Mouse (Mus musculus) hindbrain, embryonic 13.5 days (tissue): ENCODE measurements around the gene Akt1s1. TPM values are rescaled to one million over a fixed set of nuclear protein-coding genes. Genes with fewer than 3 reads are reported as not detected.

Source experiments
- ATAC-seq: fragments of 200-750 bp; cut with Nextera tagmentation; 2 replicates; pipeline ENCODE4 v1.8.0; 2017; ENCODE audit warnings: moderate TSS enrichment; ENCODE audit not compliant: low FRiP score
- H3K27ac ChIP-seq: fragments of 300-500 bp; sonication (generic); 2 replicates; pipeline ENCODE4 v1.5.1; 2015; ENCODE audit warnings: inconsistent platforms, mild to moderate bottlenecking, moderate library complexity
- H3K27me3 ChIP-seq: fragments of 300-500 bp; sonication (generic); 2 replicates; pipeline ENCODE4 v1.6.1; 2015; ENCODE audit warnings: mild to moderate bottlenecking, inconsistent platforms
- H3K36me3 ChIP-seq: fragments of 300-500 bp; sonication (generic); 2 replicates; pipeline ENCODE4 v1.6.1; 2015; ENCODE audit warnings: mild to moderate bottlenecking, inconsistent platforms
- H3K4me1 ChIP-seq: fragments of 300-500 bp; sonication (generic); replicated peaks from 2 replicates; pipeline ENCODE4 v1.6.1; 2015; ENCODE audit warnings: inconsistent platforms
- H3K4me2 ChIP-seq: fragments of 300-500 bp; sonication (generic); 2 replicates; pipeline ENCODE4 v1.6.1; 2015; ENCODE audit warnings: inconsistent platforms, mild to moderate bottlenecking, moderate library complexity
- H3K4me3 ChIP-seq: fragments of 300-500 bp; sonication (generic); 2 replicates; pipeline ENCODE4 v1.5.1; 2015; ENCODE audit warnings: mild to moderate bottlenecking, inconsistent platforms
- H3K9ac ChIP-seq: fragments of 300-500 bp; sonication (generic); 2 replicates; pipeline ENCODE4 v1.6.1; 2015; ENCODE audit warnings: mild to moderate bottlenecking, inconsistent platforms
- H3K9me3 ChIP-seq: fragments of 300-500 bp; sonication (generic); 2 replicates; pipeline ENCODE4 v1.6.1; 2016; ENCODE audit warnings: inconsistent platforms
- WGBS: fragments of 180-500 bp; shearing (Covaris S2); methylation state at CpG from one replicate; pipeline ENCODE4 v1.1.7; 2015; 5-methylcytosine and 5-hydroxymethylcytosine counted together
- microRNA counts: library from miRNA; unstranded; fragments of <30 nt; microRNA quantifications from one replicate; lab custom pipeline; 2016
- microRNA-seq: library from miRNA; unstranded; fragments of <30 nt; microRNA quantifications from one replicate; pipeline ENCODE4, GENCODE M21; 2016
- polyA plus RNA-seq: library from polyadenylated mRNA; unstranded; fragments of >200 nt; fragmentation: Nextera tagmentation; extraction: Ambion mirVana; gene quantifications from 2 replicates; pipeline ENCODE4 v1.2.1, GENCODE M21; 2015

Gene Akt1s1
- polyA plus RNA-seq, 1 experiment from 2014 or later, result 93.7 TPM

DNA sequence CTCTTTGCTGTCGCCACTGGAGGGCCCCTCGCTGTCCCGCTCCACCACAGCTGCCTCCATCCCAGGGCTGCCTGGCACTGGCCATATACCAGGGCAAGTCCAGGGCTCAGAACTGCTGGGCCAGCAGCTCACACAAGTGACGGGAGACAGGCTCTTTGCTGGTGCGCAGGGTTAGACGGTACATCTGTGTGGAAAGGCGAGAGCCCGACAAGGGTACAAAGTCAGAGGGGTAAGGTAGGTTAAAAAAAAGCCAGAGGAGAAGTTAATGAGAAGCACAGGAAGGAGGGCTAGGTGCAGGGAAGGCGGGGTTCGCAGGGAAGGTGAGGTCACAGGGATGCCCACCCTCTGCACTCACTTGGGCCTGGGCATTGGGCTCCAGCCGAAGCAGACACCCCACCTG lies 51.8 kb downstream of the Akt1s1 start:
- H3K36me3 ChIP-seq, result peaks cover 69% of the 10 kb centered on the region

DNA sequence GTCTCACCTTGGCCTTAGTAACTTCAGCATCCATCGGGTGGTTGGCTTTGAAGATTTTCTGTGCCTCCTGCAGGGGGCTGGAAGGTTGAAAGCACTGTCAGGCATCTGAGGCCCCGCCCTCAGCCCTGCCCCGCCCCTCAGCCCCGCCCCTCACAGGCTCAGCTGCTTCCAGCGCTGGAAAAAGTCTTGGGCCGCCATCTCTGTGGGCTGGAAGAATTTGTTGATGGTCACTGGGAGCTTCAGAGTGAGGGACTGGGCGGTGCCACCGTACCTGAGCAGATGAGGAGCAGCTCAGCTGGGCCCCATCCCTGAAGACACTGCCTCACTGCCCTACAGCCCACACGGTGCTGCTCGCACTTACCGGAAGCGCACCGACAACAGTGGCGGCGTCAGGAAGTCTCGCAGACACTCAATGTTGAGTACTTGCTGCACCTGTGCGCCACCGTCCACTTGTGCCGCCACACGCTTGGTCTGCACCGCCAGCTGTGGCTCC lies 52.5 kb downstream of the Akt1s1 start:
- Histone ChIP-seq H3K36me3 (peaks cover 76% of the 10 kb centered on the region), H3K4me3 (no peak overlapping the region), H3K4me1 (peaks cover 37% of the 10 kb centered on the region), H3K9ac (peak overlapping the region; percentile 35; the same call in 1 of the 2 replicates), H3K4me2 (peak overlapping the region; percentile 42), H3K27ac (0 out of 2 replicates have a peak overlapping the region, but pooled peaks have one; percentile 44), H3K9me3 (no peaks in the 10 kb centered on the region), H3K27me3 (no peaks in the 10 kb centered on the region)
- whole genome bisulfite sequencing, result 20% methylated on average over 21 of the region's 21 CpGs
- ATAC-seq, result no peak

More for the DNA sequence above, 51.8 kb downstream of the Akt1s1 start:
- WGBS, result 85% methylated on average over 11 of the region's 11 CpGs
- H3K9me3 ChIP-seq, result no peaks in the 10 kb centered on the region
- no peak overlapping the region; the same call in 1 of the 2 replicates for H3K9ac ChIP-seq
- H3K27me3 ChIP-seq, result no peaks in the 10 kb centered on the region
- no peak overlapping the region for H3K27ac ChIP-seq
- H3K4me3 ChIP-seq, result no peak overlapping the region
- H3K4me1 ChIP-seq, result peaks cover 38% of the 10 kb centered on the region
- ATAC-seq, result no peak
- H3K4me2 ChIP-seq, result no peak overlapping the region

MicroRNA genes within 50 kb of the gene (microRNA counts, 519-probe panel; counts per million panel counts)
- 51.3 counts per million for microRNA mmu-miR-707 (lab: Ali Mortazavi, UCI)

Small RNAs within 50 kb of the gene (microRNA-seq; reads per million reads assigned to microRNA genes)
- not detected for gene Mir707

Other genes starting within 250 kb of the Akt1s1 start
- gene Myh14, start 178.1 kb upstream of the Akt1s1 start, polyA plus RNA-seq, result 1.9 and 2.3 TPM in 2 replicates
- not detected in 2 replicates for gene Izumo2, start 140.2 kb upstream of the Akt1s1 start, polyA plus RNA-seq
- gene Vrk3, start 100.6 kb upstream of the Akt1s1 start, polyA plus RNA-seq, result 28.4 and 33.0 TPM in 2 replicates
- gene Zfp473, start 97.9 kb upstream of the Akt1s1 start, polyA plus RNA-seq, result 0.78 and 0.91 TPM in 2 replicates
- gene Nup62, start 32.9 kb upstream of the Akt1s1 start, polyA plus RNA-seq, result 47.6 and 47.9 TPM in 2 replicates
- gene Il4i1, start 32.6 kb upstream of the Akt1s1 start, polyA plus RNA-seq, result 1.6 and 1.7 TPM in 2 replicates
- 3.5 and 4.2 TPM in 2 replicates for gene Atf5, start 32.3 kb upstream of the Akt1s1 start, polyA plus RNA-seq
- 108 and 112 TPM in 2 replicates for gene Tbc1d17, start 88 bp downstream of the Akt1s1 start, polyA plus RNA-seq
- gene Pnkp, start 8.1 kb downstream of the Akt1s1 start, polyA plus RNA-seq, result 34.1 and 35.8 TPM in 2 replicates
- gene Ptov1, start 20.8 kb downstream of the Akt1s1 start, polyA plus RNA-seq, result 495 and 503 TPM in 2 replicates
- gene Med25, start 43.7 kb downstream of the Akt1s1 start, polyA plus RNA-seq, result 142 and 147 TPM in 2 replicates
- gene Fuz, start 47.1 kb downstream of the Akt1s1 start, polyA plus RNA-seq, result 19.3 and 19.8 TPM in 2 replicates
- 105 and 108 TPM in 2 replicates for gene Ap2a1, start 80.5 kb downstream of the Akt1s1 start, polyA plus RNA-seq
- 0.17 TPM in 1 of 2 replicates, not detected in the other for gene Tsks, start 94.2 kb downstream of the Akt1s1 start, polyA plus RNA-seq
- 52.2 and 56.3 TPM in 2 replicates for gene Cpt1c, start 125.9 kb downstream of the Akt1s1 start, polyA plus RNA-seq
- 681 and 687 TPM in 2 replicates for gene Prmt1, start 137.6 kb downstream of the Akt1s1 start, polyA plus RNA-seq
- gene Irf3, start 148.7 kb downstream of the Akt1s1 start, polyA plus RNA-seq, result 66.7 and 68.3 TPM in 2 replicates
- 16.2 and 19.7 TPM in 2 replicates for gene Bcl2l12, start 149.7 kb downstream of the Akt1s1 start, polyA plus RNA-seq
- gene Scaf1, start 167.4 kb downstream of the Akt1s1 start, polyA plus RNA-seq, result 42.4 and 45.2 TPM in 2 replicates
- gene Rras, start 169.0 kb downstream of the Akt1s1 start, polyA plus RNA-seq, result 11.5 and 15.4 TPM in 2 replicates
- 13.8 and 14.5 TPM in 2 replicates for gene Prr12, start 203.9 kb downstream of the Akt1s1 start, polyA plus RNA-seq
- 58.0 and 58.5 TPM in 2 replicates for gene Nosip, start 213.4 kb downstream of the Akt1s1 start, polyA plus RNA-seq
- gene Prrg2, start 213.7 kb downstream of the Akt1s1 start, polyA plus RNA-seq, result 14.8 and 17.1 TPM in 2 replicates
- gene Rcn3, start 243.2 kb downstream of the Akt1s1 start, polyA plus RNA-seq, result 93.8 and 103 TPM in 2 replicates